Mouse (Mus musculus) liver, postnatal 0 days (tissue): Measurements from ENCODE around the gene Ube2e2. TPM values are rescaled to one million over a fixed set of nuclear protein-coding genes. Genes with fewer than 3 reads are reported as not detected.

Source experiments
- ATAC-seq: fragments of 200-750 bp; cut with Nextera tagmentation; 2 replicates; pipeline ENCODE4 v1.8.0; 2017; ENCODE audit warnings: mild to moderate bottlenecking, moderate library complexity
- DNase-seq: peaks from one replicate; pipeline ENCODE4 v3.0.0-alpha.2; 2016
- H3K27ac ChIP-seq: fragments of 300-500 bp; sonication (generic); 2 replicates; pipeline ENCODE4 v1.5.1; 2014; ENCODE audit warnings: antibody characterized with exemption, moderate library complexity, mild to moderate bottlenecking, low read depth
- H3K27me3 ChIP-seq: fragments of 300-500 bp; sonication (generic); 2 replicates; pipeline ENCODE4 v1.6.1; 2014; ENCODE audit warnings: low read length, control low read depth, mixed read lengths; ENCODE audit not compliant: insufficient read depth
- H3K36me3 ChIP-seq: fragments of 300-500 bp; sonication (generic); replicated peaks from 2 replicates; pipeline ENCODE4 v1.6.1; 2014; ENCODE audit warnings: mild to moderate bottlenecking, control low read depth, low read length, moderate library complexity, mixed read lengths; ENCODE audit not compliant: insufficient read depth
- H3K4me1 ChIP-seq: fragments of 300-500 bp; sonication (generic); 2 replicates; pipeline ENCODE4 v1.6.1; 2014; ENCODE audit warnings: antibody characterized with exemption, mild to moderate bottlenecking, control low read depth; ENCODE audit not compliant: insufficient read depth
- H3K4me2 ChIP-seq: fragments of 300-500 bp; sonication (generic); 2 replicates; pipeline ENCODE4 v1.6.1; 2014; ENCODE audit warnings: low read depth, mild to moderate bottlenecking, low read length, moderate library complexity, mixed read lengths
- H3K4me3 ChIP-seq: fragments of 300-500 bp; sonication (generic); 2 replicates; pipeline ENCODE4 v1.5.1; 2014; ENCODE audit warnings: low read depth, low read length
- H3K9ac ChIP-seq: fragments of 300-500 bp; sonication (generic); replicated peaks from 2 replicates; pipeline ENCODE4 v1.6.1; 2014; ENCODE audit warnings: mild to moderate bottlenecking, moderate library complexity
- H3K9me3 ChIP-seq: fragments of 300-500 bp; sonication (generic); 2 replicates; pipeline ENCODE4 v1.6.1; 2016; ENCODE audit warnings: mild to moderate bottlenecking, control low read depth, low read length, mixed read lengths
- CTCF ChIP-seq: sonication (generic); IDR thresholded peaks from 2 replicates; pipeline ENCODE4 v1.5.1; 2016; ENCODE audit warnings: antibody characterized with exemption, low read depth
- EP300 ChIP-seq: IDR thresholded peaks from 2 replicates; pipeline ENCODE4 v1.6.1; 2016; ENCODE audit warnings: antibody characterized with exemption, low read depth, mild to moderate bottlenecking
- WGBS: fragments of 180-500 bp; shearing (Covaris S2); extraction: QIAGEN DNeasy Blood & Tissue Kit; methylation state at CpG from one replicate; pipeline ENCODE4 v1.1.7; 2014; ENCODE audit not compliant: insufficient replicate concordance; 5-methylcytosine and 5-hydroxymethylcytosine counted together
- polyA plus RNA-seq: library from polyadenylated mRNA; unstranded; fragments of >200 nt; fragmentation: Nextera tagmentation; extraction: Ambion mirVana; gene quantifications from 2 replicates; pipeline ENCODE4 v1.2.1, GENCODE M21; 2015

Ube2e2 gene
- polyA plus RNA-seq, 1 experiment from 2014 or later = 24.6 TPM

DNA sequence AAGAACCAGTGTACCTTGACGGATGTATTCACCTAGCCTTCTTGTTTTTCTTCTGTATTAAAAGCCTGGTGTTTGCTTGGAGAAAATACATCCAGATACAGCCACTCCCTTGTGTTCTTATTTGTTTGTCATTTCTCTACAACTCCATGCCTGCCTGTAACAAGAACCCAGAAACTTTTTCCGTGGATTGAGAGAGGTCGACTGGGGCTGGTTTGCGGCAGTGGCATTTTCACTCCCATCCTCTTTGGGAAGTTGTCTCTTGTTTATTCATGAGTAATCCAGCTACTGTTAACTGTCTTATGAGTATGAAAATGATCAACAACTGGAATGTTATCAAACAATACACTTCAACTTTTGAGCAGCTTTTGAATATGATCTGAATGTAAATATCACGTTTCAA is 115.8 kb downstream of the Ube2e2 start:
- Histone ChIP-seq H3K27ac (no peak overlapping the region), H3K36me3 (no peaks in the 10 kb centered on the region), H3K4me1 (no peaks in the 10 kb centered on the region), H3K4me2 (no peak overlapping the region), H3K27me3 (no peaks in the 10 kb centered on the region), H3K9ac (no peak overlapping the region), H3K4me3 (no peak overlapping the region), H3K9me3 (no peaks in the 10 kb centered on the region)
- no peak for DNase-seq
- TF ChIP-seq CTCF (no peak), EP300 (no peak)
- WGBS = 84% methylated on average over 5 of the region's 5 CpGs
- ATAC-seq = no peak

DNA sequence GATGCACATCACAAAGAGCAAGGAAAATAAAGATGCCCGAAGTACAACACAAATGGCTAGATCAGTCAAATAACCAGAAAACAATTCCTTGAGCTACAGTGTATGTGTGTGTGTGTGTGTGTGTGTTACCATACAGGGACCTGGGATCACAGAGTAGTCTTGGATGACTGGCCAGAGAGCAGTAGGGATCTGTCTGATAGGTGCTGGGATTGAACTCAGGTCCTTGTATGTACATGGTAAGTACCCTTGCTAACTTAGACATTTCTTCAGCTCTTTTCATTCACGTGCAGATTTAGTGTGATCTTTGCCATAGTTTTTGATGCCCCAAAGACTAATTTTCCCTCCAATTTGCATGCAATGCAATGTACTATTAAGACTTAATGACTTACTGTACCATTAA is 117.9 kb downstream of the Ube2e2 start:
- ATAC-seq = no peak
- no peak overlapping the region for H3K4me3 ChIP-seq
- no peak for DNase-seq
- no peaks in the 10 kb centered on the region for H3K9me3 ChIP-seq
- H3K27ac ChIP-seq = no peak overlapping the region
- H3K9ac ChIP-seq = no peak overlapping the region
- no peaks in the 10 kb centered on the region for H3K4me1 ChIP-seq
- 74% methylated on average over 2 of the region's 2 CpGs for WGBS
- no peaks in the 10 kb centered on the region for H3K27me3 ChIP-seq
- TF ChIP-seq EP300 (no peak), CTCF (no peak)
- no peaks in the 10 kb centered on the region for H3K36me3 ChIP-seq
- no peak overlapping the region for H3K4me2 ChIP-seq

DNA sequence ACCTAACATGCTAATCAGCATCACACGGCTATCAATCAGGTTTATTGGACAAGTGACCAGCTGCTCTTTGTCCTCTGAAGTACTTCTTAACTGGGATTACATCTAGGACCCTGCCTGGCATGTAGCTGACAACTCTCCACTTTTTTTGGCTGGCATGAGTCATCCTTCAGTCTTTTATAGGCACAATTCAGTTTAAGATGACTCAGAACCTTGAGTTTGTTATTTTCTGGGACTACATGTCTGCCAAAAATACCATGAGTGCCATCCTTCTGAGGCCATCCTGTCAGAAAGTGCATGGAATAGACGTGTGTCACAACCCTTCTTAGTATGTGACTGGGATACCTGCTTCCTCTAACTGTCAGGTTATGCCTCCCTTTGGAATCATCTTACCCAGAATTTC is 120.3 kb downstream of the Ube2e2 start:
- H3K27me3 ChIP-seq = no peaks in the 10 kb centered on the region
- H3K9ac ChIP-seq = no peak overlapping the region
- H3K27ac ChIP-seq = no peak overlapping the region
- no peak for ATAC-seq
- no peak for TF ChIP-seq EP300
- TF ChIP-seq CTCF = no peak
- H3K4me3 ChIP-seq = no peak overlapping the region
- no peaks in the 10 kb centered on the region for H3K4me1 ChIP-seq
- H3K9me3 ChIP-seq = no peaks in the 10 kb centered on the region
- H3K36me3 ChIP-seq = no peaks in the 10 kb centered on the region
- no peak for DNase-seq
- no peak overlapping the region for H3K4me2 ChIP-seq
- WGBS = 55% methylated on average over 2 of the region's 2 CpGs

DNA sequence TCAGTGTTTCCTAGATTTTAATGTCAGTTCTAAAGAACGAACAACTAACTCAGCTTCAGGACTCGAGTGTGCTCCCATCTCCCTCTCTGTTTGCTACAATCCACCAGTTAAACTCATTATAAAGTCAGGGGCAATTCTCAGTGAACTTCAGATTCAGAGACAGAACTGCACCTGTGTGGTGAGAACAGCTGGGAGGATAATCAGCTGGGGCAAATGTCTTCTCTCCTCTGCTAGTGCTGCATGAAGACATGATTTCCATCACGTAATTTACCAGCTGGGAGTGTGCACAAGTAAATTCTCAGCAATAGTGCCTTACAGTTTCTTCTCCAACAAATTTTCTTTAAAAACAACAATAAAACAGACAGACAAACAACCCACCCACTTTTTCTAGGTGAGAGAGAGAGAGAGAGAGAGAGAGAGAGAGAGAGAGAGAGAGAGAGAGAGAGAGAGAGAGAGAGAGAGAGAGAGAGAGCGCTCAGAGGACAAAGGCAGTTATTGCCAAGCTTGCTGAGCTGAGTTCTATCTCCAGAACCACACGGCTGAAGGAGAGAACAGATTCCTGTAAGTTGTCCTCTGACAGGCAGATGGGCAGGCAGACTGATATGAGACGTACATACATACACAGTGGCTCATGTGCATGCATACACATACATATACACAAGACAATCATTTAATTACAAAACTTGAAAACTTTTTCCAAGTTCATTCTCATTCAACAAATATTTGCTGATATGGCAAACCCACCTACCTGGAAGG is 134.3 kb downstream of the Ube2e2 start:
- TF ChIP-seq EP300 (no peak), CTCF (no peak)
- ATAC-seq (no peak), DNase-seq (no peak)
- Histone ChIP-seq H3K27me3 (no peaks in the 10 kb centered on the region), H3K36me3 (no peaks in the 10 kb centered on the region), H3K4me3 (no peak overlapping the region), H3K27ac (no peak overlapping the region), H3K9ac (no peak overlapping the region), H3K4me2 (no peak overlapping the region), H3K4me1 (no peaks in the 10 kb centered on the region), H3K9me3 (no peaks in the 10 kb centered on the region)
- 72% methylated on average over 6 of the region's 6 CpGs for WGBS

DNA sequence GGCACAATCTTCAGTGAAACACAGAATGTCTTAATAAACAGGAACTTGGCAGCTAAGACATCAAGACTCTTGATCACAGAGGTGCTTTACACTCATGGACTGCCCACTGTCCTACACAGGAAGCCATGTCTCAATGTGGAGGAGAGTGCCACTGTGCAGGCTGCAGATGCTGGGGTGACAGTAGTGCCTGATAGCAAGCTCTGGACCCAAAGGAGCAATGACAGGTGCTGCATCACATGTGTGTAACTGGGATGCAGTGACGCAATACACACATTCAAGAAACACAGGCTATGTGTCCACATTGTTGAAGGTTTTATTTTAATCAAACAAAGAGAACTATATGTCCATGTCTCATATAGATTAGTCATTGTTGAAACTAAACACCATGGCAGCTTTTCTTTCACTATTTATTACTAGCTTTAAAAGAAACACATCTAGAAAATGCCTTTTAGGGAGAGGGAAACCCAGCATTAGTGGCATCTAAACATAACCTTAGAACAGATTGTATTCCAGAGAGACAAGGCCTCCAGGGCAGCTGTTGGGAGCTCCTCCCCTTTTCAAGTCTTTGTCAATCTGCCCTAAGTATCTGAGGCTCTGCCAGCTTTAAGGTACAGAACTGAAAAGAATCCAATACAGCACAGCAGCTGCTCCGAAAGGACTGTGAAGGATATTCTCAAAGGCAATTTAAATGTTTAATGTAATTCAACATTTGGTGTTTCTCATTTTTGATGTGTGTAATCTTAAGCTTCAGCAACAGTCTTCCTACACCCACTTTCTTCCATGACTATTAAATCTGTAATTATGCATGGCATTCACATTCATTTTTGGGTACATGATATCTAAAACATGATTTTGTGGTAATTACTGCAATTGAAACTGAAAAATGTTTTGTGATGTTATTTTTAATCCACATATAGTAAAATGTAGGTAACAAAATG is 135.2 kb downstream of the Ube2e2 start:
- no peak for TF ChIP-seq CTCF
- no peak for TF ChIP-seq EP300
- H3K27me3 ChIP-seq = no peaks in the 10 kb centered on the region
- ATAC-seq (no peak), DNase-seq (no peak)
- WGBS = 89% methylated on average over 2 of the region's 2 CpGs
- no peak overlapping the region for H3K4me3 ChIP-seq
- H3K4me2 ChIP-seq = no peak overlapping the region
- no peak overlapping the region for H3K27ac ChIP-seq
- H3K36me3 ChIP-seq = no peaks in the 10 kb centered on the region
- no peak overlapping the region for H3K9ac ChIP-seq
- no peaks in the 10 kb centered on the region for H3K4me1 ChIP-seq
- no peaks in the 10 kb centered on the region for H3K9me3 ChIP-seq

DNA sequence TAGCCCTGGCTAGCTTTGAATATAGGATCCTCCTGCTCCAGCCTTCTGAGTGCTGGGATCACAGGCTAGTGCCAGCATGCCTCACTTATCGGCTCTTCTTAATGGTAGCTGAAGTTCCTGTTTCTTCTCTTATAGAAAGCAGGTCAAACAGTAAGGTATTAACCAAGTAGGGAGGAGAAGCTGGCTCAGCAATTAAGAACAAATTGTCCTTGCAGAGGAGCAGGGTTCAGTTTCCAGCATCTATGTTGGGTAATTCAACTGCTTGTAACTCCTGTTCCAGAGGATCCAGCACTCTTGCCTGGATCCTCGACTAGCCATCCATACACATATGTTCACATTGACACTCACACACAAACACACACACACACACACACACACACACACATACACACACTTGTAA is 136.1 kb downstream of the Ube2e2 start:
- Histone ChIP-seq H3K9ac (no peak overlapping the region), H3K4me3 (no peak overlapping the region), H3K27ac (no peak overlapping the region), H3K4me1 (no peaks in the 10 kb centered on the region), H3K4me2 (no peak overlapping the region), H3K9me3 (no peaks in the 10 kb centered on the region), H3K27me3 (no peaks in the 10 kb centered on the region), H3K36me3 (no peaks in the 10 kb centered on the region)
- ATAC-seq (no peak), DNase-seq (no peak)
- 66% methylated on average over 2 of the region's 2 CpGs for WGBS
- TF ChIP-seq CTCF = no peak
- no peak for TF ChIP-seq EP300
